Mouse (Mus musculus) adrenal gland, adult 2 months (tissue): ENCODE measurements around the gene Osbpl3. TPM values are rescaled to one million over a fixed set of nuclear protein-coding genes. Genes with fewer than 3 reads are reported as not detected.
A peak's percentile ranks its signal among the peaks of the same experiment; 100 is the strongest.

Experiments
- DNase-seq: peaks from one replicate; pipeline ENCODE4 v3.0.0; 2021
- polyA plus RNA-seq: library from polyadenylated mRNA; depleted of rRNA; stranded (reverse); fragments of >200 nt; gene quantifications from 2 replicates; pipeline ENCODE4 v1.2.3, GENCODE M21; 2012
- total RNA-seq, 2 experiments: library from RNA; stranded (reverse); gene quantifications; 2 replicates each; pipeline ENCODE4 v1.2.3; 2021

The Osbpl3 gene
- total and polyA plus RNA-seq, 3 experiments: 11.0 to 97.9 (median 28.2) TPM

DNA sequence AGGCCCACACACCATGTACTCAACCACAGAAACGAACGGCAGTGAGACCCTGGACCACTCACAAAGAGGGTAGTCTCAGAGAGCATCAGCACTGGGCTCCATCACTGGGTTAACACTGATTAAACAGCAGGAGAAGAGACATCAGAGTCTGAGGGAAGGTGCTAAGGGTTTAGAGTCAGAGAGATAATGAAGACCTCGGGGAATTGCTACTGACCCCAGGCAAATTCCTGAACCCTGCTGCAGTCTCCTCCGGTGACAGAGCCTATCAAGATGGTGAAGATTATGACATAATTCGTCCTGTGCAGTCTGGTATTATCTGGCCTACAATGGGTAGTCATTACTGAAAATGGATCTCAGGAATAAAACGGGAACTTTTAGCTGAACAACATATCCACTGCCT lies 2.4 kb downstream of the Osbpl3 start:
- DNase-seq: no peak

DNA sequence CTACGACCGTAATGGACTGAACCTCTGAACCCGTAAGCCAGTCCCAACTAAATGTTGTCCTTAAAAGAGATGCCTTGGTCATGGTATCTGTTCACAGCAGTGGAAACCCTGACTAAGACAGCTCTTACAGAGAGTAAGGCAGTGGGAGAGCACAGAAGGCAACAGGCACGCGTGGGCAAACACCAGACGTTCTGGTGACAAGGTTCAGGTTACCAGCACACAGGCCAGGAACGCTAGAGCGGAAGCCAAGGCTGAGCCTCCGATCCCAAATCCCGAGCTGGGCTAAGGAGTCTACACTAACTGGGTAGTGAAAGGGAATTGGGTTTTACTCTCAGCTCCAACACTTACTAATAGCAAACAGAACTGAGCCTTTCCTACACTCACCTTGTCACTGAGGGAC lies 3.8 kb downstream of the Osbpl3 start:
- no peak for DNase-seq

- DNase-seq: no peak
Measured at GRCm38 (mm10) chr6:50445616-50446015, 10.4 kb downstream of the Osbpl3 start.

DNA sequence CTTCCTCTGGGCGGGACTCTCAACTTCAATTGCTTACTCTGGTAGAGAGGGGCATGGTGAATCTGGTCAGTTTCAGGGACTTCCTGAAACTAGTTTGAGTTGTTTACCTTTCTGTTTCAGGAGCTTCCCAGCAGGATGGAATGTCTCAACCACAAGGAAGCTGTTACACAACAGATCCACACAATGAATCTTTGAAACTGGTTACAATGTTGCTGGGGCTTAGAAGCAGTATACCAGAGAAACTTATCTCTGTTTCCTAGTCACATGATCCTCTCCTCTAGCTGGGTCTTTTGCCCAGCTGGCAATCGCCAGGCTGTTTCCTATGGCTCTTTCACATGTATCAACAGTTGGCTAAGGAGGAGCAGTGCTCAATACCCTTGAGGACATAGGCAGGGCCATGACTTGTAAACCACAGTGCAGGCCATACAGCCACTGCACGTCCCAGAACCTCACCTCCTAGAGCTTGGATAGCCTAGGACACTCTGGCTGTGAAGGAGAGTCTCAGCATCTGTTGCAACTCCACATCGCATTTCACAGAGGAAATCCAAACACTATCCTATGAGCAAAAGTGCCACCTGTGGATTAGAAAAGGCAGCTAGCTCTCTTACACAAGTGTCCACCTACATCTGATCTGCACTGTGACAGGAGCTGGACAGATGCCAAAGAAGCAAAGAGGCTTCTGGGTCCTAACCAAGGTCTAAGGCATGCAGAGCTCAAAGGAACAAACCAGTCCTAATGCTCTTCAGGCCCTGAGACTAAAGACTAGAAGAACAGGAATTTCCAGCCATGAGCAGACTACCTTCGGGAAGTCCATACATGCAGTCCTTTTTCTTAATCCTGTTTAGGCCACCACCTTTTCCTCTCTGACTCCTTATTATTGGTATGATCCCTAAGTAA lies 14.8 kb downstream of the Osbpl3 start:
- DNase-seq: no peak

DNA sequence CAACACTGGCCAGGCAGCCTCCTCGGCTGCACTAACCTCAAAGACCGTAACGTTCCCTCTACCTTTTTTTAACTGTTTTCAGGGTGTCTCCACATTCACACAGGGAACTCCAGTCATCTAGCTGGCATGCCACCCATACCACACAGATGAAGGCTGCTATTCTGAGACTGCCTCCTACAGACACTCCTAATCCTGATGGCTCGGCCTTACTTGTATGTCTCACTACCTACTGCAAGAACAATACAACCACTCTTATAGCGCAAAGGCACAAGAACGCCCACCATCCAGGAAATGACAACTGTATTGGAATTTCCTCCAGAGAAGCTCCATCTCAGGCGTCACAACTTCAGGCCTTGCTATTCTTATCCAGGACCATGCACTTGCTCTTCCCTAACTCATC lies 15.8 kb downstream of the Osbpl3 start:
- no peak for DNase-seq

- DNase-seq: peak; percentile 70
Measured at GRCm38 (mm10) chr6:50438900-50439299, 17.1 kb downstream of the Osbpl3 start.

GRCm38 (mm10) chr6:50437815-50438214 lies 18.2 kb downstream of the Osbpl3 start:
- DNase-seq: no peak

GRCm38 (mm10) chr6:50436661-50437060 lies 19.3 kb downstream of the Osbpl3 start:
- no peak for DNase-seq

DNA sequence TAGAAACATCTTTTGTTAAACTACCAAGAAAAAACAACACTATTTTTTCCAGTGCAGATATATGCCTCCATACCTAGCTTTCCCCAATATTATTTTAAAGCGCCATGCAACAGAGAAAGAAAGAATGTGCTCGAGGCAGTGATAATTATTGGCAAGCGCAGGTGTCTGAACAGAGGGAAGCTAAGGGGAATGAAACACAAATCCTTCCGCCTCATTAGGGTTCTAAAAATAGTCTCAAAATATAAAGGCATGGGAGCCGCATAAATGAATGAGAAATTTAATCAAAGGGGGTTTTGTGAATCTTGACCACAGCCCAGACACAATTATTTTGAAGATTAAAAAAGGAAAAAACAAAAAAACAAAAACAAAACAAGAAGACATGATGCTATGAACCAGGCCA lies 23.5 kb downstream of the Osbpl3 start:
- DNase-seq: no peak

- no peak for DNase-seq
Measured at GRCm38 (mm10) chr6:50429299-50429698, 26.7 kb downstream of the Osbpl3 start.

GRCm38 (mm10) chr6:50427051-50427732 lies 28.8 kb downstream of the Osbpl3 start:
- DNase-seq: no peak

DNA sequence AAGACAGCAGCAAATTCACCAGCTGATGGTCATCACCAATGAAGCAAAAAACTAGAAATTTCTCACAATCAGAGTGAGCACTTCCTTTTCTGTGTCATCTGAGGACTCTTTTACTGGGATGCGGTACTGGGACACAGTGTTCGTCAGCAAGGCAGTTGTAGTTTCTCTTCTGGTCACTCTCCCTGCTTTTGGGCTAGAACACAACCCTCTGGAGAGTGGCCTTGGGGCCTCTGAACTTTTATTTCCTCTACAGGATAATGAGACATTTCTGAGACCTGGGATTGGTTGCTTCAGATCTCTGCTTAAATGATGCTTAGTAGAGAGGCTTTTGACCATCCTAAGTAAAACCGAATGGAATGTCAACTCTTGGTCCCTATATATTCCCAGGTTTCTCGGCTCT lies 29.4 kb downstream of the Osbpl3 start:
- no peak for DNase-seq

DNA sequence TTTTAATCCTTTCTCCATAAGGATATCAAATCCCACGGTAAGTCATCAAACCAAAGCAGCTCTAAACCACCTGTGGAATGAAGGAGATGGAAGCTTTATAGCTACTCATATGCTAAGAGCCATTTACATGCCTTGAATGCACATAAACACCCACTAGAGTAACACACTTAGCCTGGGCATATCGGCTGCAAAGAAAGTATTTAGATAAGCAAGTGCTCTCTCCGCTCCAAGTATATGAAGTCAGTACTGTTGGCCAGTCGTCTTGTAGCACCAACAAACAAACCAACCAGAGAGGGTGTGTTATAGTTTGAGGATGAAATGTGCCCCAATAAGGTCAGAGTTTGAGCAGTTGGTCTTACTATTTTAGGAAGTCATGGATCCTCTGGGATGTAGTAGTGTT lies 31.7 kb downstream of the Osbpl3 start:
- DNase-seq: no peak

DNA sequence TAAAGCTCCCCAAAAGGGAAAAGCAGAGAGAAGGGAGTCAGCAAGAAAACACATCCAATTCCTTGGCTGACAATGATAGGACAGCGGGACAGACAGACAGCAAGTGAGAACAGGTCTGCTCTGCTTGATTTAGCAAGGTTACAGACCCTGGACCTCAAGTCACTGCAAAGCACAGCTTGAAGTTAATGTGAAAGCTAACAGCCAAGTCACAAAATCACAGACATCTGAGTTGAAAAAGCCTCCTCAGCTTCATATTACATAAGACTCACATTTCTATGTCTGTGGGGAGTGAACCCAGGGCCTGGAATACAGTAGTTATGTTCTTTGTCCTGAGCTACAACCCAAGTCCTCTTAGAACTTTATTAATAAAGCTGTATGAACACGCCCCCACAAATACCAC lies 35.6 kb downstream of the Osbpl3 start:
- DNase-seq: no peak

DNA sequence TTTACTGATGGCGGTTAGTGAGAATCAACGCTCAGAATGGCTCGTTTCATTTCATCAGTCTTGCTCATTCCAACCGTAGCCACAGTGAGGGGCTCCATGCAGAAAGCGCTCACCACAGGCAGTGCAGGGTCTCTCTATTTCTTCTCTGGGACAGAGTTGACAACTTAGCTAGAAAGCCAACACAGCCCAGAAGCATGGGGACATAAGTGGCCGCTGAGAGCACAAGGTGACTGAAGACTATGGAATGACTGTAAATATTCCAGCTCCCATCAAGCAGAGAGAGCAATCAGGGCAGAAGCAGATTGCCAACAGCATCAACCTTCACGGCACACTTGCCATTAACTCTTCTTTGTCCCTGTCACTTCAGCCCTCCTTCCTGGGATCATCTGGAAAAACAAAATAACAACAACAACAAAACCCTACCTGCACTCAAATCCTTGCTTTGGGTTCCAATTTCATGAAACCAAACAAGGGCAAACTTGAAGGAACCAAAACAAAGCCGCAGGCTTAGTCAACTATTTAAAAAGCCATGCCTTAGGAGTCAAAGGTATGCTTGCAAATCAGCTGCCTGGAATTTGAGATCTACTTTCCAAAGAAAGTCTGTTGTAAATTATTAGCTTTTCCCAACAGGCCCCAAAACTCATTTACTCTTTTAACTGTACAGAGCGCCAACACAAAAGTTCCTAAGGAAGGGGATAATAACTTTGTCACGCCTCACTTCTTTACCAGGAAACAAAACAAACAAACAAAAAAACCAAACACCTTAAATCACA lies 36.3 kb downstream of the Osbpl3 start:
- DNase-seq: no peak

DNA sequence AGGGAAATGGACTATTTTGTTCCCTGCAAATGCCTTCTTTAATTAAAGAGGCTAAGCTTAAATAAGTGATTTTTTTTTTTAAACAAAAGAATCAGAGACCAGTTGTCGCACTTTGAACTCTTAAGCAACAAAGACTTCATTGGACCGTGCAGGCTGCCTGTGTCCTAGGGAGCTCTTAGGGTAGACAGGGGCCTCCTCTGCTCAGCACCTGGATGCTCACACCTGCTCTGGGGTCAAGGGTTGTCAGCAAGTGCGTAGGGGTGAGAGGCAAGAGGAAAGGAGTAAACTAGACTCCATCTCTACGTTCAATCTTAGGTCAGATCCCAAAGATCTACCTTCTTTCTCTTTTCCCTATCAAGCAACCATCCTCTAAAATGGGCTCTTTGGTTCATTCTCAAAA lies 37.0 kb downstream of the Osbpl3 start:
- DNase-seq: no peak

DNA sequence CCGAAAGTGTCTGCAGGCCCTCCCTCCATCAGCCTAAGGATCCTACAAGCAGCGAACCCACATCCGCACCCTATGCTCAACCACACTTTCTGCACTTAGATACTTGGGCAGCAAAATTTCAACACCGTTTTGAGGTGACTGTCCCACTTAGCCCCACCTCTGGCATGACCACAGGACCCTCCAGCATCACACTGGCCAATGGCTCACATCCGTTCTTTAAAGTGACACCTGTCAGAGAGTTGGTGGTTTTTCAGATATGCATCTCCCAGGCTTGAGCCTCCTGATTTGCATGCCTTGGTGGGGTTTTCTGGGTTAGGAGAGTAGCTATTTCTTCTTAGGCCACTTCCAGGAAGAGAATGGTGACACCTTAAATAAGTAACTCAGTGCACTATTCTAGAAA lies 39.1 kb downstream of the Osbpl3 start:
- DNase-seq: no peak

DNA sequence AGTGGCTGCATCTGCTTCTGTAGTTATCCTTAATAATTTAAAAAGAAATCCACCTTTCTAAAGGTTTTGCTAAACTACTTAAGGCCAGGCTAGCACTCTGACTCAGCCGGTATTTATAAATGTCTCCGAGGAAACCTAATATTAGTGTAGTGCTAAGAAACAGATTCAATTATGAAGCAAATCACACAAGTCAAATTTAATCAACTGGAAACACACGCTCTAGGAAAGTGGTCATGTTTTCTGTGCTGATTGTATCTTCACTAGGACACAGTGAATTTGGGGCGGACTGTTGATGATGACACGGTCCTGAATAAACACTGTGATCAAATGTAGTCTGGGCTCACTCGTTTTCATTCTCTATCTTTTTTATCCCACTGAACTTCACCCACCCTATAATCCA lies 40.6 kb downstream of the Osbpl3 start:
- no peak for DNase-seq

DNA sequence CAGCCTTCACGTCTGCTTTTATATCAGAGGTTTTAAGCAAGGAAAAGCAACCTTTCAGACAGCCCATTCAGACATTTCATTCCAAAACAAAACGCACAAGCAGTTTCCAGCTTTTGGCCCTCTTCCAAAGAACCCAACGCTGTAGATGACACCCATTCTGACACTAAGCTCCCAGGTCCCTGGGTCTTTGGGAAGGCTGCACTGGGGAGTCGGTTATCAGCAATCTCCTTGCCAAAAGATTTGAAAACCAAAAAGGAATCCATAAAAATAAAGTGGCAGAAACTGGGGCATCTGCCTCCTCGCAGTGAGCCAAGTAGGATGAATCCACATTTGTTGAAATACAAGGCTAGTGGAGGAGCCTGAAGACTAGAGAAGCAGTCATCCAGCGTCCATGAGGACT lies 41.5 kb downstream of the Osbpl3 start:
- DNase-seq: peak; percentile 46

DNA sequence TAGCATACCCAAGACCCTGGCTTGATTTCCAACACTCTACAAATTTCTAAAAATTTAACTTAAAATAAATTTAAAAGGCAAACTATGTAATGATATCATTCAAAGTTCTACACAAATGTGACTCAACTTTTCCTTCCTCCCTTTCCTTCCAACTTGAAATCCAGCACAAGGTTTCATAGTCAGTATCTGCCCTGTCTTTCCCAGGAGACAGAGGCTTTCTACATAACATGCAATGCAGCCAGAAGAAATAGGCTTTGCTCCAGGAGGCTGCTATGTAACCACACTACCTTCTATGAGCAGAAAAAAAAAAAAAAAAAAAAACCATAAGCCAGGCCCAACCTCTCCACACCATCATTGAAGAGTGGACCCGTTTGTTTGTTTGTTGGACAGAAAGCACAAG lies 42.6 kb downstream of the Osbpl3 start:
- no peak for DNase-seq

- DNase-seq: peak; percentile 57
Measured at GRCm38 (mm10) chr6:50412174-50412573, 43.8 kb downstream of the Osbpl3 start.

DNA sequence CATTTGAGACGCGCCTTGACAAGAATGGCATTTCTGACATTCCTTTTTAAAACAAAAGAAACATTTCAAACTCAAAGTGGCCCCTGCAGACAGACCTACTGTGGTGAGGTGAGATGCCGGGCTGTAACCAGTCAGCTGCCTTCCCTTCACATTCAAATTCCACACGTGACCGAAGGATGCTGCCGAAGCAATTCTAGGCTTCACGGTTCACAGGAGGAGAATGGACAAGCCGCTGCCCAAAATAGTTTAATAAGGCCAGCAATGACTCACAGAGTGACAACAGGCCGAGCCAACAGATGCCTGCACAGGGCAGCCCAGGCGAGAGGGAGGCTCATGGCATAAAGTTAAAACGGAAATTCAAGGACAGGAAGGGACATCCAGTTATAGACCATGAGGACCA lies 51.3 kb downstream of the Osbpl3 start:
- peak; percentile 77 for DNase-seq

DNA sequence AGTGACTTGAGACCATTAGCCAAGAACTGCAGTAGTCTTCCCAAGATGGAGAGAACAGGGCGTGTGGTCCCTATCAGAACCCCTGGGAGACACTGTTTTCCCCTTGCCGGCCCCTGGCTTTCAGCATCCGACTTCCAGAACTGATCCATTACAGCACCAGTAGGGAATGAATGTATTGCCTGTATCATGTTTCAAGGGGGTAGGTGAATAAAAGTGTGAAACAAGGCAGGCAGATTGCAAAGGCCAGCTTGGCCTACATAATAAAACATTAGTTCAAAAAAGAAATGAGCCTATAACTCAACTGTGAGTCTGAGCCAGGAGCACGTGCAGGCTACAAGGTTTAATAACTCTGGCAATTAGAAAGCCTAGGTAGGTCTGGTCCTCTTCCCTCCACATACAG lies 52.5 kb downstream of the Osbpl3 start:
- DNase-seq: no peak
